Mouse (Mus musculus) CH12.LX (cell line): ENCODE data around the gene Sult1a1. TPM values are rescaled to one million over a fixed set of nuclear protein-coding genes. Genes with fewer than 3 reads are reported as not detected.

ENCODE experiments used
- DNase-seq: peaks from one replicate; pipeline ENCODE4 v3.0.0-alpha.2; 2013; ENCODE audit errors: extremely low read depth
- H3K27ac ChIP-seq: 2 replicates; pipeline ENCODE4 v1.5.1; 2012; ENCODE audit warnings: low read depth, mild to moderate bottlenecking, control low read depth, moderate library complexity; ENCODE audit not compliant: insufficient read depth
- H3K27me3 ChIP-seq: replicated peaks from 2 replicates; pipeline ENCODE3; 2012; ENCODE audit warnings: inconsistent platforms
- H3K36me3 ChIP-seq, 2 experiments: replicated peaks in 1 of 2; 2 replicates each; pipeline versions ENCODE3 to v1.6.1; 2012; ENCODE audit warnings: inconsistent platforms in 1 of 2, low read length in 1 of 2, mild to moderate bottlenecking in 1 of 2, mixed read lengths in 1 of 2, moderate library complexity in 1 of 2; ENCODE audit not compliant: control insufficient read depth in 1 of 2, insufficient read depth in 1 of 2
- H3K4me1 ChIP-seq, 2 experiments: 2 replicates each; pipeline ENCODE4 v1.6.1; 2012; ENCODE audit warnings: inconsistent platforms in 1 of 2, moderate library complexity in 1 of 2; ENCODE audit not compliant: insufficient read depth in 2 of 2, control insufficient read depth in 1 of 2
- H3K4me2 ChIP-seq: 2 replicates; pipeline ENCODE4 v1.6.1; 2012; ENCODE audit warnings: low read depth, mild to moderate bottlenecking, control low read depth; ENCODE audit not compliant: poor library complexity, insufficient read depth, severe bottlenecking
- H3K4me3 ChIP-seq, 3 experiments: fragments of 150-350 bp in 1 of 3; sonication (generic) in 1 of 3; replicated peaks in 1 of 3; 2 replicates each; pipeline versions ENCODE3 to v1.5.1; 2011 to 2012; ENCODE audit warnings: low read depth in 2 of 3, low read length in 2 of 3, mild to moderate bottlenecking in 2 of 3, moderate library complexity in 2 of 3, control low read depth in 1 of 3, improper control_type of control experiment in 1 of 3, inconsistent platforms in 1 of 3, mixed read lengths in 1 of 3; ENCODE audit not compliant: poor library complexity in 1 of 3
- H3K79me2 ChIP-seq: replicated peaks from 2 replicates; pipeline ENCODE4 v1.6.1; 2012; ENCODE audit warnings: mild to moderate bottlenecking, moderate library complexity; ENCODE audit not compliant: control insufficient read depth, poor library complexity, insufficient read depth, severe bottlenecking; ENCODE audit errors: extremely low read depth
- H3K9ac ChIP-seq: 2 replicates; pipeline ENCODE4 v1.6.1; 2012; ENCODE audit warnings: low read depth, mild to moderate bottlenecking, control low read depth, moderate library complexity; ENCODE audit not compliant: insufficient read depth
- H3K9me3 ChIP-seq: replicated peaks from 2 replicates; pipeline ENCODE3; 2012; ENCODE audit warnings: low read length, inconsistent platforms, mixed read lengths
- CHD2 ChIP-seq: IDR thresholded peaks from 2 replicates; pipeline ENCODE4 v1.6.1; 2011; ENCODE audit warnings: low read length, improper control_type of control experiment
- EP300 ChIP-seq: IDR thresholded peaks from 2 replicates; pipeline ENCODE4 v1.6.1; 2011; ENCODE audit warnings: low read length, improper control_type of control experiment
- JUN ChIP-seq: IDR thresholded peaks from 2 replicates; pipeline ENCODE4 v1.6.1; 2011; ENCODE audit warnings: low read depth, mild to moderate bottlenecking, low read length, improper control_type of control experiment, moderate library complexity; ENCODE audit not compliant: insufficient read depth
- JUND ChIP-seq: conservative IDR thresholded peaks from 2 replicates; pipeline ENCODE4 v1.6.1; 2011; ENCODE audit warnings: low read depth, low read length, improper control_type of control experiment
- KAT2A ChIP-seq: IDR thresholded peaks from 2 replicates; pipeline ENCODE4 v1.6.1; 2012; ENCODE audit warnings: low read length, improper control_type of control experiment, inconsistent platforms; ENCODE audit not compliant: insufficient replicate concordance
- MXI1 ChIP-seq: IDR thresholded peaks from 2 replicates; pipeline ENCODE4 v1.6.1; 2011; ENCODE audit warnings: mild to moderate bottlenecking, low read depth, low read length, improper control_type of control experiment
- MYC ChIP-seq: IDR thresholded peaks from 2 replicates; pipeline ENCODE4 v1.6.1; 2011; ENCODE audit warnings: low read depth, mild to moderate bottlenecking, improper control_type of control experiment, low read length
- NELFE ChIP-seq: IDR thresholded peaks from 2 replicates; pipeline ENCODE4 v1.6.1; 2011; ENCODE audit warnings: low read depth, low read length, improper control_type of control experiment
- NRF1 ChIP-seq: IDR thresholded peaks from 2 replicates; pipeline ENCODE4 v1.6.1; 2014; ENCODE audit warnings: low read depth, mild to moderate bottlenecking, inconsistent platforms, low read length, improper control_type of control experiment, moderate library complexity
- POLR2A ChIP-seq: IDR thresholded peaks from 2 replicates; pipeline ENCODE4 v1.6.1; 2011; ENCODE audit warnings: low read depth, mild to moderate bottlenecking, improper control_type of control experiment, low read length
- RCOR1 ChIP-seq: conservative IDR thresholded peaks from 2 replicates; pipeline ENCODE4 v1.6.1; 2012; ENCODE audit warnings: low read depth, mild to moderate bottlenecking, inconsistent platforms, low read length, improper control_type of control experiment
- SIN3A ChIP-seq: IDR thresholded peaks from 2 replicates; pipeline ENCODE4 v1.6.1; 2012; ENCODE audit warnings: low read length, improper control_type of control experiment, inconsistent platforms
- UBTF ChIP-seq: IDR thresholded peaks from 2 replicates; pipeline ENCODE4 v1.6.1; 2012; ENCODE audit warnings: low read depth, mild to moderate bottlenecking, inconsistent platforms, low read length, improper control_type of control experiment, moderate library complexity
- USF1 ChIP-seq: IDR thresholded peaks from 2 replicates; pipeline ENCODE4 v1.6.1; 2014; ENCODE audit warnings: low read depth, mild to moderate bottlenecking, inconsistent platforms, low read length, improper control_type of control experiment
- dilution Hi-C: fragments of 300-500 bp; cut with MboI; formaldehyde crosslinking; loops from 2 replicates; pipeline ENCODE4 v1.14.3; 2020; ENCODE audit warnings: low sequenced_read_pairs; ENCODE audit not compliant: extremely low pct_unique_long_range_greater_than_20kb, extremely low pct_ligation_motif_present
- in situ Hi-C: fragments of 300-500 bp; cut with MboI; formaldehyde crosslinking; loops from 3 replicates; pipeline ENCODE4 v1.14.3; 2019; ENCODE audit warnings: low sequenced_read_pairs, low pct_ligation_motif_present, low pct_unique_long_range_greater_than_20kb, mixed read lengths
- polyA plus RNA-seq: library from polyadenylated mRNA; unstranded; fragments of >175 nt; gene quantifications from 2 replicates; pipeline ENCODE4 v1.2.1, GENCODE M21; 2012; ENCODE audit warnings: low read depth; ENCODE audit not compliant: insufficient read length
- total RNA-seq, 2 experiments: library from RNA; depleted of rRNA; stranded (reverse); fragments of 300-350 nt in 1 of 2; fragments of >200 nt in 1 of 2; gene quantifications; 2 replicates each; pipeline ENCODE4 v1.2.3; 2012 to 2014

The Sult1a1 gene
- total and polyA plus RNA-seq, 3 experiments = 0.34 to 0.87 (median 0.87) TPM

GRCm38 (mm10) chr7:126678545-126679341, 2.5 kb upstream of the Sult1a1 start:
- Histone ChIP-seq H3K79me2 (no peaks in the 10 kb centered on the region), H3K4me2 (no peak overlapping the region), H3K36me3 (peaks cover 17 to 61% of the 10 kb centered on the region in 2 experiments), H3K4me3 (no peak overlapping the region), H3K27me3 (no peaks in the 10 kb centered on the region), H3K4me1 (peaks cover 3 to 30% of the 10 kb centered on the region in 2 experiments), H3K9me3 (no peaks in the 10 kb centered on the region), H3K27ac (no peak overlapping the region), H3K9ac (no peak overlapping the region)
- TF ChIP-seq KAT2A (no peak), EP300 (no peak), POLR2A (no peak), MYC (no peak), UBTF (no peak), CHD2 (no peak)
- no peak for DNase-seq
- in situ Hi-C loops (no loop called here), dilution Hi-C loops (no loop called here)

GRCm38 (mm10) chr7:126676631-126677220, 494 bp upstream of the Sult1a1 start:
- Histone ChIP-seq H3K27ac (no peak overlapping the region), H3K27me3 (no peaks in the 10 kb centered on the region), H3K79me2 (no peaks in the 10 kb centered on the region), H3K4me2 (no peak overlapping the region), H3K9ac (no peak overlapping the region), H3K9me3 (no peaks in the 10 kb centered on the region), H3K4me1 (peaks cover 4 to 37% of the 10 kb centered on the region in 2 experiments), H3K4me3 (no peak overlapping the region), H3K36me3 (peaks cover 31 to 68% of the 10 kb centered on the region in 2 experiments)
- in situ Hi-C loops (no loop called here), dilution Hi-C loops (no loop called here)
- no peak for DNase-seq
- TF ChIP-seq MXI1 = no peak
- TF ChIP-seq JUN = no peak
- TF ChIP-seq NRF1 = no peak
- TF ChIP-seq MYC = no peak
- TF ChIP-seq CHD2 = no peak
- TF ChIP-seq UBTF = no peak
- no peak for TF ChIP-seq JUND
- TF ChIP-seq RCOR1 = no peak
- TF ChIP-seq NELFE = no peak
- no peak for TF ChIP-seq USF1
- no peak for TF ChIP-seq SIN3A
